Mouse (Mus musculus) midbrain, postnatal 0 days (tissue): ENCODE measurements around the gene Atxn7. TPM values are rescaled to one million over a fixed set of nuclear protein-coding genes. Genes with fewer than 3 reads are reported as not detected.

Experiments used
- ATAC-seq: fragments of 200-750 bp; cut with Nextera tagmentation; 2 replicates; pipeline ENCODE4 v1.8.0; 2017; ENCODE audit warnings: moderate number of reproducible peaks, mild to moderate bottlenecking, moderate TSS enrichment, moderate library complexity; ENCODE audit not compliant: low FRiP score
- DNase-seq: peaks from one replicate; pipeline ENCODE4 v3.0.0-alpha.2; 2015; ENCODE audit warnings: low spot score
- H3K27ac ChIP-seq: fragments of 300-500 bp; sonication (generic); 2 replicates; pipeline ENCODE4 v1.5.1; 2014; ENCODE audit warnings: low read depth, mild to moderate bottlenecking, low read length, mixed read lengths
- H3K27me3 ChIP-seq: fragments of 300-500 bp; sonication (generic); 2 replicates; pipeline ENCODE4 v1.6.1; 2014; ENCODE audit warnings: low read length, control low read depth, mixed read lengths; ENCODE audit not compliant: insufficient read depth
- H3K36me3 ChIP-seq: fragments of 300-500 bp; sonication (generic); 2 replicates; pipeline ENCODE4 v1.6.1; 2014; ENCODE audit warnings: low read length, control low read depth, mixed read lengths; ENCODE audit not compliant: insufficient read depth
- H3K4me1 ChIP-seq: fragments of 300-500 bp; sonication (generic); 2 replicates; pipeline ENCODE4 v1.6.1; 2014; ENCODE audit warnings: mild to moderate bottlenecking, control low read depth, antibody characterized with exemption, low read length, mixed read lengths; ENCODE audit not compliant: insufficient read depth
- H3K4me2 ChIP-seq: fragments of 300-500 bp; sonication (generic); 2 replicates; pipeline ENCODE4 v1.6.1; 2014; ENCODE audit warnings: low read depth, mild to moderate bottlenecking, low read length, mixed read lengths; ENCODE audit not compliant: poor library complexity, severe bottlenecking
- H3K4me3 ChIP-seq: fragments of 300-500 bp; sonication (generic); 2 replicates; pipeline ENCODE4 v1.5.1; 2014; ENCODE audit warnings: low read depth, mild to moderate bottlenecking, low read length, moderate library complexity
- H3K9ac ChIP-seq: fragments of 300-500 bp; sonication (generic); replicated peaks from 2 replicates; pipeline ENCODE4 v1.6.1; 2014; ENCODE audit warnings: mild to moderate bottlenecking, low read length, moderate library complexity, mixed read lengths; ENCODE audit not compliant: poor library complexity, severe bottlenecking
- H3K9me3 ChIP-seq: fragments of 300-500 bp; sonication (generic); 2 replicates; pipeline ENCODE4 v1.6.1; 2016; ENCODE audit warnings: low read length, control low read depth
- CTCF ChIP-seq: IDR thresholded peaks from 2 replicates; pipeline ENCODE4 v1.5.1; 2016; ENCODE audit warnings: antibody characterized with exemption, mild to moderate bottlenecking
- WGBS: fragments of 180-500 bp; shearing (Covaris S2); extraction: QIAGEN DNeasy Blood & Tissue Kit; methylation state at CpG from one replicate; pipeline ENCODE4 v1.1.7; 2014; 5-methylcytosine and 5-hydroxymethylcytosine counted together
- polyA plus RNA-seq: library from polyadenylated mRNA; unstranded; fragments of >200 nt; fragmentation: Nextera tagmentation; extraction: Ambion mirVana; gene quantifications from 2 replicates; pipeline ENCODE4 v1.2.1, GENCODE M21; 2015
- total RNA-seq: library from RNA; depleted of rRNA; stranded (reverse); fragments of >200 nt; gene quantifications from 2 replicates; pipeline ENCODE4 v1.2.3, GENCODE M21; 2014

Gene Atxn7
- total and polyA plus RNA-seq, 2 experiments from 2014 or later = 2.5 to 12.7 TPM

- Histone ChIP-seq H3K36me3 (no peaks in the 10 kb centered on the region), H3K27ac (no peak overlapping the region), H3K4me2 (no peak overlapping the region), H3K9me3 (no peaks in the 10 kb centered on the region), H3K9ac (no peak overlapping the region), H3K4me3 (no peak overlapping the region), H3K4me1 (0 out of 2 replicates have a peak, but pooled peaks cover 2% of the 10 kb centered on the region), H3K27me3 (no peaks in the 10 kb centered on the region)
- TF ChIP-seq CTCF = no peak
- 79% methylated on average over 11 of the region's 11 CpGs for WGBS
- ATAC-seq = no peak
- no peak for DNase-seq
These were observed 101.4 kb downstream of the Atxn7 start for GRCm38 (mm10) chr14:14062531-14063245.

GRCm38 (mm10) chr14:14063382-14063781, 102.1 kb downstream of the Atxn7 start:
- Histone ChIP-seq H3K9me3 (no peaks in the 10 kb centered on the region), H3K27me3 (no peaks in the 10 kb centered on the region), H3K4me1 (0 out of 2 replicates have a peak, but pooled peaks cover 6% of the 10 kb centered on the region), H3K4me3 (no peak overlapping the region), H3K27ac (no peak overlapping the region), H3K9ac (no peak overlapping the region), H3K36me3 (no peaks in the 10 kb centered on the region), H3K4me2 (no peak overlapping the region)
- no peak for DNase-seq
- WGBS = 52% methylated on average over 5 of the region's 5 CpGs
- TF ChIP-seq CTCF = no peak
- no peak for ATAC-seq

DNA sequence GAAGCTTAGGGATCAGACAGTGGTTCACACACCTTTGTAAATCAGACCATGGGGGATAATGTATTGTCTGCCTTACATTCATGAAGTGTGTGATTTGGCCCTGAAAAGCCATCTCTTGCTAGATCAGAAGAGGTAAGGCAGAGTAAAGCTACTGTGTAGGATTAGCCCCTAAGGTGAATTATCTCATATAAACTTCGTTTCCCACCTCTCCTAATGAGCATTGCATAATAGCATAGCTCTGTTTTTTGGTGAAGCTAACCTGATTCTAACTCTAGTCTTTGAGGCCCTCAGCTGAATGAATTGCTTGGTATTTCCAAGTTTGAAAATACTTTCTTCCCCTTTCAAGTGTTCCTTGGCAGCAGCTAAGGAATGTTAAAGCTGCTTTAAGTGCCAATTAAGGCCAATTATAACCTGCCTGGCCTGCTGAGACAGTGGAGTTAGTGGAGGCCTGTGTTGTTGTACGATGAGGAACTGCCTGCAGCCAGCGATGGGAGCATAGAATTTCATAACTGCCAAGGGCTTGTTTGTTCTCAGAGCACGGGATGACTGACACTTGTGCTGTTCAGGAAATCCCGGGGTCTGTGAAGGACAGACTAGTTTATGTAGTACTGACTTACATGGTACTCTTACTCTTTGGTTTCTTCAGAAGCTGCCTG, 103.4 kb downstream of the Atxn7 start:
- no peaks in the 10 kb centered on the region for H3K27me3 ChIP-seq
- DNase-seq = peak; percentile 13

GRCm38 (mm10) chr14:14065142-14065498, 103.9 kb downstream of the Atxn7 start:
- Histone ChIP-seq H3K9me3 (no peaks in the 10 kb centered on the region), H3K4me2 (no peak overlapping the region), H3K4me3 (no peak overlapping the region), H3K4me1 (0 out of 2 replicates have a peak, but pooled peaks cover 8% of the 10 kb centered on the region), H3K36me3 (no peaks in the 10 kb centered on the region), H3K27me3 (no peaks in the 10 kb centered on the region), H3K27ac (no peak overlapping the region), H3K9ac (no peak overlapping the region)
- TF ChIP-seq CTCF = no peak
- 28% methylated on average over 4 of the region's 4 CpGs for WGBS
- ATAC-seq (no peak), DNase-seq (no peak)

More for the DNA sequence above, 103.4 kb downstream of the Atxn7 start:
- H3K4me2 ChIP-seq = no peak overlapping the region
- 17% methylated on average over 5 of the region's 5 CpGs for WGBS
- ATAC-seq = no peak
- no peak for TF ChIP-seq CTCF
- H3K27ac ChIP-seq = no peak overlapping the region
- no peaks in the 10 kb centered on the region for H3K36me3 ChIP-seq
- H3K4me1 ChIP-seq = 0 out of 2 replicates have a peak, but pooled peaks cover 6% of the 10 kb centered on the region
- no peaks in the 10 kb centered on the region for H3K9me3 ChIP-seq
- no peak overlapping the region for H3K9ac ChIP-seq
- no peak overlapping the region for H3K4me3 ChIP-seq

GRCm38 (mm10) chr14:14066241-14066640, 105.0 kb downstream of the Atxn7 start:
- no peaks in the 10 kb centered on the region for H3K36me3 ChIP-seq
- 0 out of 2 replicates have a peak, but pooled peaks cover 11% of the 10 kb centered on the region for H3K4me1 ChIP-seq
- no peaks in the 10 kb centered on the region for H3K9me3 ChIP-seq
- H3K4me2 ChIP-seq = no peak overlapping the region
- no peaks in the 10 kb centered on the region for H3K27me3 ChIP-seq
- H3K4me3 ChIP-seq = no peak overlapping the region
- H3K9ac ChIP-seq = no peak overlapping the region
- 72% methylated on average over 6 of the region's 6 CpGs for WGBS
- DNase-seq = no peak
- H3K27ac ChIP-seq = no peak overlapping the region
- no peak for ATAC-seq
- TF ChIP-seq CTCF = no peak
